Mouse (Mus musculus) neural tube, embryonic 13.5 days (tissue): ENCODE results near the gene Stk24. TPM values are rescaled to one million over a fixed set of nuclear protein-coding genes. Genes with fewer than 3 reads are reported as not detected.

Experiments
- ATAC-seq: fragments of 200-750 bp; cut with Nextera tagmentation; 2 replicates; pipeline ENCODE4 v1.8.0; 2017; ENCODE audit warnings: low read depth, mild to moderate bottlenecking, moderate TSS enrichment, moderate library complexity
- H3K27ac ChIP-seq: fragments of 300-500 bp; sonication (generic); replicated peaks from 2 replicates; pipeline ENCODE4 v1.5.1; 2015; ENCODE audit warnings: moderate library complexity, mild to moderate bottlenecking, inconsistent platforms
- H3K27me3 ChIP-seq: fragments of 300-500 bp; sonication (generic); 2 replicates; pipeline ENCODE4 v1.6.1; 2015; ENCODE audit warnings: mild to moderate bottlenecking, inconsistent platforms
- H3K36me3 ChIP-seq: fragments of 300-500 bp; sonication (generic); 2 replicates; pipeline ENCODE4 v1.6.1; 2015; ENCODE audit warnings: mild to moderate bottlenecking, inconsistent platforms
- H3K4me1 ChIP-seq: fragments of 300-500 bp; sonication (generic); replicated peaks from 2 replicates; pipeline ENCODE4 v1.6.1; 2015; ENCODE audit warnings: inconsistent platforms
- H3K4me2 ChIP-seq: fragments of 300-500 bp; sonication (generic); 2 replicates; pipeline ENCODE4 v1.6.1; 2015; ENCODE audit warnings: inconsistent platforms, mild to moderate bottlenecking, moderate library complexity
- H3K4me3 ChIP-seq: fragments of 300-500 bp; sonication (generic); 2 replicates; pipeline ENCODE4 v1.5.1; 2015; ENCODE audit warnings: mild to moderate bottlenecking, inconsistent platforms
- H3K9ac ChIP-seq: fragments of 300-500 bp; sonication (generic); 2 replicates; pipeline ENCODE4 v1.6.1; 2015; ENCODE audit warnings: moderate library complexity, mild to moderate bottlenecking, inconsistent platforms
- H3K9me3 ChIP-seq: fragments of 300-500 bp; sonication (generic); 2 replicates; pipeline ENCODE4 v1.6.1; 2016; ENCODE audit warnings: inconsistent platforms
- WGBS: fragments of 180-500 bp; shearing (Covaris S2); methylation state at CpG from one replicate; pipeline ENCODE4 v1.1.7; 2015; 5-methylcytosine and 5-hydroxymethylcytosine counted together
- polyA plus RNA-seq: library from polyadenylated mRNA; unstranded; fragments of >200 nt; fragmentation: Nextera tagmentation; extraction: Ambion mirVana; gene quantifications from 2 replicates; pipeline ENCODE4 v1.2.1, GENCODE M21; 2015

Gene Stk24
- polyA plus RNA-seq, 1 experiment from 2014 or later, result 22.5 TPM

- 69% methylated on average over 3 of the region's 3 CpGs for WGBS
- Histone ChIP-seq H3K9ac (no peak overlapping the region), H3K4me1 (peaks cover 41% of the 10 kb centered on the region), H3K36me3 (no peaks in the 10 kb centered on the region), H3K27me3 (no peaks in the 10 kb centered on the region), H3K4me2 (no peak overlapping the region), H3K4me3 (no peak overlapping the region), H3K9me3 (no peaks in the 10 kb centered on the region), H3K27ac (0 out of 2 replicates have a peak overlapping the region, but pooled peaks have one; percentile 13)
- 0 out of 2 replicates have a peak, but pooled peaks have one; percentile 16 for ATAC-seq
Observed at GRCm38 (mm10) chr14:121317312-121317671, 62.5 kb downstream of the Stk24 start.

DNA sequence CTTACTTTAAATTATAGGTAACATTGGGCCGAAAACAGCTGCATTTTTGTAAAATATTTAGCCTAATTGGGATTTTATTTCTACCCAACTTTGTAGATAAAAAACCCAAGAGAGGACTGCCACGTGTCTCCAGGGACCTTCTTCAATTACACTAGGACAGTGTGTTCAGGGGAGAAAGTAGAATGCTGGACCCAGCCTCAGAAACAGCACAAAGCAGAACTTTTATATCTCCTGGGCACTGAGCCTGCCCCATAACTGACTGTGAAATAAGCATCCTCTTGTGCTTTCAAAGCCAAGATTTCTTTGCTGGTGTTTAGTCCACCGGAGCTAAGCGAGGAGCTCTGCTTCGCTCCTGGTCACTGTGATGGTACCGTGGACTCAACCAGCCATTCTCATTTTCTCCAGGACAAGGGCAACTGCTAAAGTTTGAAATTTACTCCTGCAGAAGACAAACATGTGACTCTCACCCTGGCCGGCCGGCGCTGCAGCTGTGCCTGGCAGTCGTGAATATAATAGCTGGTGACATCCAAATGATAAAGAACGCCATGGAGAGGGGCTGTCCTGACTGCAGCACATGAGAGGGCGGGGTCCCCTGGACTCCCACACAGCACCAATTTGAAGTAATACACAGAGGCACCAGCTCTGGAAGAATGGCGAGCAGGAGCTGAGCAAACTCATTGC is 63.0 kb downstream of the Stk24 start:
- H3K4me2 ChIP-seq, result no peak overlapping the region
- no peaks in the 10 kb centered on the region for H3K36me3 ChIP-seq
- no peak overlapping the region for H3K4me3 ChIP-seq
- no peaks in the 10 kb centered on the region for H3K9me3 ChIP-seq
- 0 out of 2 replicates have a peak, but pooled peaks have one; percentile 25 for ATAC-seq
- no peak overlapping the region for H3K9ac ChIP-seq
- H3K4me1 ChIP-seq, result peaks cover 38% of the 10 kb centered on the region
- whole genome bisulfite sequencing, result 49% methylated on average over 13 of the region's 13 CpGs
- 0 out of 2 replicates have a peak overlapping the region, but pooled peaks have one; percentile 13 for H3K27ac ChIP-seq
- H3K27me3 ChIP-seq, result no peaks in the 10 kb centered on the region

DNA sequence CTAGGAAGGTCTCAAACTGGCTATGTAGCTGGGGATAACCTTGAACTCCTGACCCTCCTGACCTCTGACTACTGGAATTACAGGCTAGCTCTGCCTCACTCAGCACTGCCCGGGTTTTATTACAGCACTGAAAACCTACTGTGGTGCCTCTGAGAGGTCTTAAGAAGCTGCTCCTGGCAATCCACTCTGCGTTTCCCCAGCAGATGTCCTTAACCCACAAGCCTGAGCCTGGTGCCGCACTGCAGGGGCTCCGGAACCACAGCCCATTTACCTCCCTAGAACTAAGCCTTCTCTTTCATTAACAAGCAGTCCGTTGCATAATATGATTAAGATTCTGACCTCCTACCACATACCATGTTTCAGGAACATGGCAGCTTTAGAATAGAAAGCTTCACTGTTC is 63.7 kb downstream of the Stk24 start:
- Histone ChIP-seq H3K9me3 (no peaks in the 10 kb centered on the region), H3K4me2 (no peak overlapping the region), H3K4me3 (no peak overlapping the region), H3K9ac (no peak overlapping the region), H3K27ac (no peak overlapping the region), H3K27me3 (no peaks in the 10 kb centered on the region), H3K36me3 (no peaks in the 10 kb centered on the region), H3K4me1 (peaks cover 38% of the 10 kb centered on the region)
- 40% methylated on average over 5 of the region's 5 CpGs for WGBS
- no peak for ATAC-seq

DNA sequence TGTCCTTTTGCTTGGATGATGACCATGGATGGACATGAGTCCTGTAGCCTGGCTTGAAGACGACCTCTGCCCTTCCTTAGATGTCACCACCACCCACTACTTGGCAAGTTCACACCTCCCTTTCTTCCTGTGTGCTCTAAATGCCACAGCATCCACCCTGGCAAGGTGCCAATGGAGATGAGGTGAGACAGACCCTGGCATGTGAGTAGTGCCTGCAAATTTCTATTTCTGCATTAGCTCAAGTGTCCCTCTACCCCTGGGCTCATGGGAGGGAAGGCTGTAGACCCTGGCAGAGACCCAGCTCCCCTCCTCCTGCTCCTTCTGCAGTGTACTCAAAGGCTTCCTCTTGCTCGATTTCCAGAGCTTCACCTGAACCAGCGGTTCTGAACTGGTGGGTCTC is 64.9 kb downstream of the Stk24 start:
- Histone ChIP-seq H3K36me3 (no peaks in the 10 kb centered on the region), H3K27me3 (no peaks in the 10 kb centered on the region), H3K9me3 (no peaks in the 10 kb centered on the region), H3K4me1 (peaks cover 38% of the 10 kb centered on the region), H3K4me2 (no peak overlapping the region), H3K4me3 (no peak overlapping the region), H3K27ac (no peak overlapping the region), H3K9ac (no peak overlapping the region)
- 87% methylated on average over 3 of the region's 3 CpGs for WGBS
- ATAC-seq, result 0 out of 2 replicates have a peak, but pooled peaks have one; percentile 20

- peaks cover 35% of the 10 kb centered on the region for H3K4me1 ChIP-seq
- H3K4me3 ChIP-seq, result no peak overlapping the region
- no peak overlapping the region for H3K9ac ChIP-seq
- no peak overlapping the region for H3K27ac ChIP-seq
- H3K36me3 ChIP-seq, result no peaks in the 10 kb centered on the region
- no peak for ATAC-seq
- no peaks in the 10 kb centered on the region for H3K27me3 ChIP-seq
- 94% methylated on average over 10 of the region's 10 CpGs for WGBS
- no peak overlapping the region for H3K4me2 ChIP-seq
- no peaks in the 10 kb centered on the region for H3K9me3 ChIP-seq
Observed at GRCm38 (mm10) chr14:121313283-121313682, 66.5 kb downstream of the Stk24 start.

- H3K4me2 ChIP-seq, result no peak overlapping the region
- no peaks in the 10 kb centered on the region for H3K9me3 ChIP-seq
- ATAC-seq, result no peak
- no peak overlapping the region for H3K4me3 ChIP-seq
- no peaks in the 10 kb centered on the region for H3K27me3 ChIP-seq
- no peak overlapping the region for H3K9ac ChIP-seq
- no peak overlapping the region for H3K27ac ChIP-seq
- WGBS, result 95% methylated on average over 2 of the region's 2 CpGs
- no peaks in the 10 kb centered on the region for H3K36me3 ChIP-seq
- peaks cover 16% of the 10 kb centered on the region for H3K4me1 ChIP-seq
Observed at GRCm38 (mm10) chr14:121311083-121311482, 68.7 kb downstream of the Stk24 start.

DNA sequence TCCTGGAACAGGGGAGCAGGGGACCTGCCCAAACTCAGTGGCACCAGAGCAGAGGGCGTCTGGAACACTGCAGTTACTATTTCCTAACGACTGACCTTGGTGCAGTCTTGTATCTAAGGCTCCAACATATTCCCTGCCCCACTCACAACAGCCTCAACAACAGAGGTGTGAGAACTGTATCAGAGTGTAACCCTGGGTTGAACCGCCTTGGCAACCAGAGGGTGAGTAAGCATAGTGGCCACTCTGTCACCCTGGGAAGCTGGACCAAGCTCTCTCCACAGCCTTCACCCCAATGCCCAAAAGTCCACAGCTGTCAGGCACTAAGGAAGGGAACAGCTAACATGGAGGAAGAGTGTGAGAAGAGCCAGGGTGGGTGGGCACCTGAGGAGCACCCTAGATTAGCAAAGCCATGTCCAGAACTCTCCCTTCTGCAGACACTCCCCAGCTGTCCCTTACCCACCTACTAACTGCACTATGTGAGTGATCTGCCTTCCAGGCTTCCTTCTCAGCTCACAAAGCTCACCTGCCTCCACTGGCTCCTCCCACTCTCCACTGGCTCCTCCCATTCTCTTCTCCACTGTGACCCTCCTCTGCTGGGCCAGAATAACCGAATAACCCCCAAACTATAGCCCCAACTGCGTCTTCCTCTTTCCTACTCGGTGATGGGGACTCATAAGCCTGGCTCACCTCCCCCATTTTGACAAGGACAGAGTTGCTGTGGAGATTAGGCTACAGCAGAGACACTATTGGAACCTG is 69.3 kb downstream of the Stk24 start:
- Histone ChIP-seq H3K27ac (no peak overlapping the region), H3K9me3 (no peaks in the 10 kb centered on the region), H3K4me2 (no peak overlapping the region), H3K4me3 (no peak overlapping the region), H3K4me1 (peaks cover 10% of the 10 kb centered on the region), H3K27me3 (no peaks in the 10 kb centered on the region), H3K36me3 (no peaks in the 10 kb centered on the region), H3K9ac (no peak overlapping the region)
- ATAC-seq, result no peak
- WGBS, result 80% methylated on average over 6 of the region's 6 CpGs

- ATAC-seq, result no peak
- Histone ChIP-seq H3K4me3 (no peak overlapping the region), H3K36me3 (no peaks in the 10 kb centered on the region), H3K9me3 (no peaks in the 10 kb centered on the region), H3K4me1 (peaks cover 4% of the 10 kb centered on the region), H3K9ac (no peak overlapping the region), H3K27ac (no peak overlapping the region), H3K4me2 (no peak overlapping the region), H3K27me3 (no peaks in the 10 kb centered on the region)
- WGBS, result 86% methylated on average over 3 of the region's 3 CpGs
Observed at GRCm38 (mm10) chr14:121309909-121310308, 69.9 kb downstream of the Stk24 start.

- Histone ChIP-seq H3K9ac (no peak overlapping the region), H3K4me1 (0 out of 2 replicates have a peak, but pooled peaks cover 3% of the 10 kb centered on the region), H3K27me3 (no peaks in the 10 kb centered on the region), H3K36me3 (peaks cover 14% of the 10 kb centered on the region), H3K4me3 (no peak overlapping the region), H3K9me3 (no peaks in the 10 kb centered on the region), H3K4me2 (no peak overlapping the region), H3K27ac (no peak overlapping the region)
- WGBS, result 56% methylated on average over 8 of the region's 8 CpGs
- no peak for ATAC-seq
Observed at GRCm38 (mm10) chr14:121305316-121306064, 74.3 kb downstream of the Stk24 start.

GRCm38 (mm10) chr14:121304523-121304922 is 75.3 kb downstream of the Stk24 start:
- 65% methylated on average over 7 of the region's 7 CpGs for WGBS
- Histone ChIP-seq H3K9me3 (no peaks in the 10 kb centered on the region), H3K4me1 (0 out of 2 replicates have a peak, but pooled peaks cover 3% of the 10 kb centered on the region), H3K9ac (no peak overlapping the region), H3K27ac (no peak overlapping the region), H3K27me3 (no peaks in the 10 kb centered on the region), H3K4me2 (no peak overlapping the region), H3K4me3 (no peak overlapping the region), H3K36me3 (peaks cover 19% of the 10 kb centered on the region)
- peak; percentile 36; the same call in 1 of the 2 replicates for ATAC-seq

DNA sequence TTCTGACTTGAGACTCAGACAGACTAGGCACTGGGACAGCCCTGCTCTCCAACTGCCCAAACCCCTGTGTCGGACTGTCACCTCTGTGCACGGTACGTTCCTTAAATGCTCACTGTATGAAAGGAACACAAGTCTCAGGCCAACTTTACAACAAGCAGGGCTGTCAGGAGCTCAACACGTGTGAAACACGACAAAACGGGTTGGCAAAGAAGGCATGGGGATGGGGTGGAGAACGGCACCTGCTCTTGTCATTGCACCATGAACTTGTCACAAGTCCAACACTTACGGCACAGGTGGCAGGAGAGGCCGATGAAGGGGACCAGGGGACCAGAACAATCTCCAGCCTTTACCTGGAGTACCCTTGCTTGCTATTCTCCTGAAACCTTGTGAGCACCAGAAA is 80.7 kb downstream of the Stk24 start:
- 97% methylated on average over 9 of the region's 9 CpGs for WGBS
- Histone ChIP-seq H3K27me3 (no peaks in the 10 kb centered on the region), H3K9ac (no peak overlapping the region), H3K27ac (no peak overlapping the region), H3K4me3 (no peak overlapping the region), H3K4me2 (no peak overlapping the region), H3K4me1 (no peaks in the 10 kb centered on the region), H3K36me3 (peaks cover 40% of the 10 kb centered on the region), H3K9me3 (no peaks in the 10 kb centered on the region)
- ATAC-seq, result no peak

DNA sequence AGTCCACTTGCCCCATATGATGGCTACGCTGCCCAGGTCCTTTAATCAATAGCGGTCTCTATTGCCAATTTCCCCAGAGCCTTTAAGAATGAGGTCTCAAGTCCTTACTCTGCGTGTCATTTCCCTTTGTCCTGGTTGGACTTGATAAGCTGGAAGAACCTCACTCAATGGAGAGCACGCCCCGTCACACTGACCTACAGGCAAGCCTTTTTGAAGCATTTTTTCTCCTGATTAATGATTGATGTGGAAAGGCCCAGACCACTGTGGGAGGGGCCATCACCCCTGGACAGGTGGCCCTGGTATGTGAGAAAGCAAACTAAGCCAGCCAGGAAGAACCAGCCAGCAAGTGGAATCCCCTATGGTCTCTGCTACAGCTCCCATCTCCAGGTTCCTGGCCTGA is 81.3 kb downstream of the Stk24 start:
- WGBS, result 94% methylated on average over 5 of the region's 5 CpGs
- ATAC-seq, result no peak
- no peak overlapping the region for H3K27ac ChIP-seq

More for the DNA sequence above, 81.3 kb downstream of the Stk24 start:
- no peaks in the 10 kb centered on the region for H3K9me3 ChIP-seq
- no peaks in the 10 kb centered on the region for H3K27me3 ChIP-seq
- H3K4me2 ChIP-seq, result no peak overlapping the region
- H3K4me1 ChIP-seq, result no peaks in the 10 kb centered on the region
- H3K9ac ChIP-seq, result no peak overlapping the region
- H3K36me3 ChIP-seq, result peaks cover 46% of the 10 kb centered on the region
- H3K4me3 ChIP-seq, result no peak overlapping the region
